Mouse (Mus musculus) hindlimb bud, embryonic 11.5 days (tissue): ENCODE measurements at regions not wholly inside any gene's neighbourhood (a gene's known extent, or its start where the extent isn't known, plus 50 kb on each side); places are given as distances from the start of the nearest gene placed in this dataset.

Experiments
- DNase-seq: peaks from one replicate; pipeline ENCODE4 v3.0.0-alpha.2; 2012; ENCODE audit warnings: low read depth, low spot score; ENCODE audit errors: extremely low spot score

DNA sequence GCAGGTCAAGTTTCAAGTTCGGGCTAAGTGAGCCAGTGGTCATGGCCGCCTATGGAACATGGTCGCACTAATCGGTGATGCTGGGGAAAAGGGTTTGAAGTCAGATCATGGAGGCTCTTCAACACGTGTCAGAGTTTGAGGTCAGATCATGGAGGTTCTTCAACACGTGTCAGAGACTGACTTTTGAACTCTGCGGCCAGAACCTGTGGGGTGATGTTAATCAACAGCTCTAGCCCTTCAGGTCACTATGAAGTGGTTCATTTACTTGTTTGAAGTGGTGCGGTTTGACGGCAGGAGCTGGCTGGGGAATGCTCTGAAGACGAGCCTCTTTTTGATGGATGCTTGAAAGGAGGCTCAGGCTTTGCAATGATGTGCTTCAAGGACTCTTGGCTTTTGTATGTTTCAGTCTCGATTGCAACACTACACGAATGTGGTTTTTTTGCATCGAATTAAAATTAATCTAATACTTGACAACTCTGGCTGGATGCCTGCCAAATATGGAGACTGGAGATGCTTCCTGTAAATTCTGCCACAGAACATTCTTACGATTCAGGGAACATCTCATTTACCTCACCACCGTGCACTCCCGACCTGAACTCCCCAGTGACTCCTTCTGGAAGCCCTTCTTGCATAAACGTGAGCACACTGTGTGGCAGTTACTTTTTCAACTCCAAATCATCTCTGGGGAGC lies 87.9 kb upstream of the 4930535I16Rik start:
- DNase-seq: no peak

GRCm38 (mm10) chr4:124002760-124003159 lies 84.9 kb upstream of the 4930535I16Rik start:
- no peak for DNase-seq

DNA sequence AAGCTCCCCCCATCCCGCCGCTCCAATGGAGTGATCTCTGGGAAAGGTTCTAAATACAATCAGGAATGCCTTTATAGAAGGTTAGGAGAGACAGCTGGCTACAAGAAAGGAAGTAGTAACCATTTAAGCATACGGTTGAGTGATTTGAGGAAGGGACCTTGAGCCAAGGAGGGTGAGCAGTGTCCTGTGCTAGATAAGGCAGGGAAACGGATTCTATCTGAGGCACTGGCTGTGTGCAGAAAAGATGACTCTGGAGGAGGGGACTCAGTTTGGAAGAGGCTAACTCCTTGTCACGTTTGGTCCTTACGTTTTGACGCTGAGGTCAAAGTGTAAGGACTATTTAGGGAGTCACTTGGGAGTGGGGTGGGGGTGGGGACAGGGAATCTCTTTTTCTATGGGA lies 84.3 kb upstream of the 4930535I16Rik start:
- no peak for DNase-seq

DNA sequence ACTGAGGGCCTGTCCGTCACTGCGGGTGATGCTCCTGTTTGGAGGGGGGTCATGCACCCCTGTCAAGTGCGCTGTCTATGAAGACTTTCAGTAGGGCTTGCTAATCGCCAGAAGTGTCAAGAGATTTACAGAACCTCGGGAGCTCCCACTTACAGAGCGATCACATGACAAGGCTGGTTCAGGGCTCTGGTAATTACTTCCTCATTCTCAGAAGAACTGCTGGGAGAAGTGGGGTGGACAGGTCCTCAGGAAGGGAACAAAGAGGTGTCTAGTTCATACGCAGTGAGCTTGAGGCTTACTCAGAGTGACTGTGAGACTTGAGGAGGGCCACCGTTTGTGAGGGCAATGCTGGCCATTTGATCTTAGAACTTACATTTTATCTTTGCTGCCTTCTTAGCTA lies 78.0 kb upstream of the 4930535I16Rik start:
- no peak for DNase-seq

- no peak for DNase-seq
These were observed 73.4 kb upstream of the 4930535I16Rik start for GRCm38 (mm10) chr4:123991223-123991622.

DNA sequence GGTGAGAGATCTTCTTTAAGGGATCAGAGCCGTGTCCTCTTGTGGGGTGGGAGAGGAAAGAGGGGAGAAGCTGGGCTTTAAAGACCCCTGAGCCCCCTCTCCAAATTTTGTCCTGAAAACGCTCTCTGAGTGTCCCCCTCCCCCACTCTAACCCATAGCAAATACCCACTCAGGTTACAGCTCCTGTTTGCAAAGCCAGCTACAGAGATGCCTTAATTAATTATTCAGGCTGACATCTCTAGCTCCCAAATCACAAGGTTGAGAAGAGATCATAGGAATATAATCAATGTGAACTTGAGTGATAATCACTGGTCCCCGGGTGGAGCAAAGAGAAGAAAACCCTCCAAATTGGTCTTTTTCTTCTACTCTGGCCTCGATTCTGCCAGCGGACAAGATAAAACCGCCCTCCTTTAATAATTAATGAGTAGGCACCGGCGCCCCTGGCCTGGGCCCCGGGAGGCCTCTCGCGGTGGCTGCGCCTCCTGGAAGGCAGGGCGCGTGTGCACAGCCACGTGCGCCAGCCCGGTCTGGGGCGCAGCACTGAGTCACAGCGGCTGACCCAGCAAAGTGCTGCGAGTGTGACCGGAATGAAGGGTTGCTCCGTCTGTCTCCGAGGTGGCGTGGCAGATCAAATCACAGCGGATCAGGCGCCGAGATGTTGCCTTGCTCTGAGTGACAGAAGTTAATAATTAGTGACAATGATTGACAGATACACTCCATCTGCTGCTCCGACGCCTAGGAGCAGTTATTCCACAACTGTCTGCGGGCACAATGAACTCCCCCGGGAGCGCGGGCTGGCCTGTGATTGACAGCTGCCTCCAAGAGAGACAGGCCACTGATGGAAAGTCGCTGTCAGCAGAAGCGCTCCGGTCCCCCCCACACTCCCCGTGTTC lies 72.7 kb upstream of the 4930535I16Rik start:
- no peak for DNase-seq
